Mouse (Mus musculus) central nervous system, embryonic 18 days (tissue): ENCODE results near the gene Pcnx. TPM values are rescaled to one million over a fixed set of nuclear protein-coding genes. Genes with fewer than 3 reads are reported as not detected.

Experiments
- polyA plus RNA-seq: library from polyadenylated mRNA; depleted of rRNA; stranded (reverse); fragments of >200 nt; gene quantifications from 2 replicates; pipeline ENCODE4 v1.2.3, GENCODE M21; 2012; rRNA removed

Pcnx gene
- 38.2 and 43.3 TPM in 2 replicates for polyA plus RNA-seq

DNA sequence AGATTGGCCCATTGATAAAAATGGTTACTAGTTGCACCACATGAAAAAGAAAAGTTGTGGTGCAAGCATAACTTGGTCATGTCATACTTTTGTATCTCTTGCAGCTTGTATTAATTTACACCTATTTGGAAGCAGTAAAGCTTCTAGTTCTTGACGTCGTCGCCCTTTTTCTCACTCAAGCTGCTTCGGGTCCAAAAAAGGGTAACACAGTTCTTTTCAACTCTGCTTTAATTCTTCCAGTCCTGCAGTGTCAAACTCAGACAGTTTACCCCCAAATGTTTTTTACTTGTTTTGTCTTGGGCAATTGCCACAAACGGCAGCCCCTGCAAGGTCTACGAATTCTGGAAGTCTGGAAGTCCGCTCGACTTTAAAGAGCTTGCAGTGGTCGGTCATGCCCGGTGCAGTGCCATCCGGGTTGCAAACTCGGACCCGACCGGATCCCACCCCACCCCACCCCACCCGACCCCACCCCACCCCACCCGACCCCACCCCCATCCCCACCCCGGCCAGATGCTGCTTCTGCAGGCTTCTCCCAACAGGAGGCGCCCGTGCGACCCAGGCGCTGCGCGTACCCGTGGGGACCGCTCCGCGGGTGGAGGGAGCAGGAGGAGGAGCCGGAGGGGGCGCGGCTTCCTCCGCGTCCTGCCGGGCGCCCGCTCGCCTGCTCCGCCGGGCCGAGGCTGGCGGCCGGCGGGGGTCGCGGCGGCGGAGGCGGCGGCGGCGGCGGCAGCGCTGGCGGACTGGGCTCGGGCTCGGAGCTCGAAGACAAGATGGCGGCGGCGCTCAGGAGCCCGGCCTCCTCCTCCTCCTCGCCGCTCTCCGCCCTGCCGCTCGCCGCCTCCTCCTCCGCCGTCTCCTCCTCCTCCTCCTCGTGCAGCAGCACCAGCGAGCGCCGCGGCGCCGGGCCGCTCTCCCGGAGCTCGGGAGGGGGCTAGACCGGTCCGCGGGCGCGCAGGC, at the start of gene Pcnx:
Pcnx (plus strand) TSS at position 673 of the 957 bp plus-strand sequence.

Other genes starting within 250 kb of the Pcnx start
- gene Ttc9, start 228.8 kb upstream of the Pcnx start, polyA plus RNA-seq = 30.9 and 31.2 TPM in 2 replicates
- gene Map3k9, start 78.8 kb upstream of the Pcnx start, polyA plus RNA-seq = 13.2 and 16.5 TPM in 2 replicates